Mouse (Mus musculus) skeletal muscle tissue, adult 2 months (tissue): ENCODE data around the gene Pom121.
A peak's percentile ranks its signal among the peaks of the same experiment; 100 is the strongest.
"Not testable (repeated sequence)": the region's sequence is repeated elsewhere in the genome, so short reads cannot be mapped to it uniquely, and the experiment has no call there.

Source experiments
- DNase-seq: peaks from one replicate; pipeline ENCODE4 v3.0.0-alpha.2; 2012; ENCODE audit warnings: low read depth, low spot score

Pom121 gene

DNA sequence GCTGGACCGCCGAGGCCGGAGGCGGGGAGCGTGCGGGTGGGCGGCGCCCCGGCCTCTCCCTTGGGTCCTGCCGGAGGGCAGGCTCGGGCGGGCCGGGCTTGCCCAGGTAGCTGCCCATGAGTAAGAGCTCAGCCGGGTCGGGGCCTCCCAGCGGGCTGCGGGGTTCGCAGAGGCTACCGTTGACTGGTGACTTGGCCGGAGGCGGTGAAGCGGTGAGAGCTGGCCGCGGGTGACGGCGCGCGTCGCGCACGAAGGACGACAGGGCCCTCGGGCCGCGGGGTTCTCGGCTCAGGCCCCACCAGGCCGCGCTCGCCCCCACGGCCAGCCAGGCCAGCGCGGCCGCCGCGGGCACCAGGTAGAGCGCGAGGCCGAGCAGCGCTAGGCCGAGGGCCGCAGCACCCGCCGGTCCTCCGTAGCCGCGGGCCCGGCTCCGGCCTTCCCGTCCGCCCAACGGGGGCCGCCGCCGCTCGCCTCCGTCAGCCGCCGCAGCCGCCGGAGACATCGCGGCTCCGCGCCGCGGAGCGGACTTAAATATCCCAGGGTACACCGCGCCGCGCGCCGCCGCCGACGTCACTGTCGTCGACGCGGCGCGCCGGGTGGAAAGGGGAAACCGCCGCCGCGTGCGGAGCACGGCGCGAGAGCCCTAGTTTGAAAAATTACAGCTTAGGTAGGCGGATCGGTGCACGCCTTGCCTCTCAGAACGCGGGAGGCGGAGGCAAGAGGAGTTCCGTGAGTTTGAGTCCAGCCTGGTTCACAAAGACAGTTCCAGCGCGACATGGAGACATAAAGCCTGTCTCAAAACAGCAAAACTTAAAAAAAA lies at the start of gene Pom121:
Pom121 (minus strand) TSS at position 543 of the 820 bp plus-strand sequence.
- peak; percentile 75 for DNase-seq

DNA sequence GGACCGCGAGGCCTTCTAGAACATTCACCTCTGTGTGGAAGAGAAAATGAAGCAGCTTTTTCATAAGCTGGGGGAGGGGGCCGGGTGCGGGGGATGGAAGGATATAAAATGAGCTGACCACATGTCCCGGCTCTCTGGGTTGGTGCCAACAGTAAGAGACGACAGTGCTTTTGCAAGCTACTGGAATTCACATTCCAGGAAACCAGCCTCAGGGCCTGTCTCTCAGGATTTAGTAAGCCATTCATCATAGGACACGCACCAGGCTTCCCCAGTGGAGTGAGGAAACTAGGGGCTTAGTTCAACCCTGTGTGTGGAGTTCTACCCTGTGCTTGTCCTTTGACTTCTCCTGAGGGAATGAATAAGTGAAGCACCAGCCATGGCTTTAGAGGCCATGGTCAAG lies 48.1 kb upstream of the Pom121 start:
- peak; percentile 25 for DNase-seq

DNA sequence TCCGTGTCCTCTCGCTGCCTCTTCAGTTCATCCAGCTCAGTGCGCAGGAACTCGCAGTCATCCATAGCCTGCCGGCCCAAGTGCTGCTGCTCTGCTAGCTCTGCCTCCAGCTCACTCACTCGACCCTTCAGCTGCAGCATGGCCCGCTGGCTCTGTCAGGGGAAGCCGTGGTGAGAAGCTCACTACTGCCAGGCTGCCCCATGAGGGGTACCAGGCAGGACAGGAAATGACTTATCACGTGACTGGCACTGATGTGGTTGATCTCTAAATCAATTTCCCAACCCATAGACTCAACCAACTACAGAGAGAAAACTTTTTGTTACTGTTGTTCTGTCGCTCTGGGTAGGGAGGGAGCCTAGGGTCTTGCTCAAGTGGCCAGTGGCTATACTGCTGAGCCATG lies 40.7 kb upstream of the Pom121 start:
- DNase-seq: no peak

DNA sequence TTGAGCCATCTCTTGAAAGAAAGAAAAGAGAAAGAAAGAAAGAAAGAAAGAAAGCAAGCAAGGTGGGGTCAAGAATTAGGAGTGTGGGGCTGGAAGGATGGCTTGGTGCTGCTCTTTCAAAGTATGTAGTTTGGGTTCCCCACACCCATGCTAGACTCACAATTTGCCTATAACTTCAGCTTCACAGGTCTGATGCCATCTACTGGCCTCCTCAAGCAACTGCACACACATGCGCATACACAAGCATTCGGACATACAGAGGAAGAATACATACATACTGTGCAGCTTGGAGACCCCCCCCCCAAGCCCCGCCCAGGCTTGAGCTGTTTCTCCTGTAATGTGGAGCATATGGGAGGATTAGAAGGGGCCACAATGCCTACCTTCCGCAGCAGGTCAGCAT lies 39.5 kb upstream of the Pom121 start:
- no peak for DNase-seq

DNA sequence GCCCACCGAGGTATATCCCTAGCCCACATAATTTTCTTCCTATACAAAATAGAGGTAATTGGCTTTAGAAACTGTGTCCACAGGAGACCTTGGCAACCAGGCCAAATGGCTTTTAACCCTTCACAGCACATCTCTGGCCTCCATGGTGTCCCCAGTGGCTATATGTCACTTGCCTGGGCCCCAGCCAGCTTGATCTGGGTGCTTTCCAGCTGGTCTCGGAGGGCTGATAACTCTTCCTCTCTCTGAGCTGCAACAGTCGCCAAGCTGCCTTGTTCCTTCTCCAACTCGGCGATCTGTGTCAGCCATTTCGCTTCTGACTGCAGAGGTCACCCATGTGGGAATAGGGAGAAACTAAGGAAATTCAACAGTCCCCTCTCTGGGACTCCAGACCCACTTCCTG lies 36.8 kb upstream of the Pom121 start:
- DNase-seq: no peak

DNA sequence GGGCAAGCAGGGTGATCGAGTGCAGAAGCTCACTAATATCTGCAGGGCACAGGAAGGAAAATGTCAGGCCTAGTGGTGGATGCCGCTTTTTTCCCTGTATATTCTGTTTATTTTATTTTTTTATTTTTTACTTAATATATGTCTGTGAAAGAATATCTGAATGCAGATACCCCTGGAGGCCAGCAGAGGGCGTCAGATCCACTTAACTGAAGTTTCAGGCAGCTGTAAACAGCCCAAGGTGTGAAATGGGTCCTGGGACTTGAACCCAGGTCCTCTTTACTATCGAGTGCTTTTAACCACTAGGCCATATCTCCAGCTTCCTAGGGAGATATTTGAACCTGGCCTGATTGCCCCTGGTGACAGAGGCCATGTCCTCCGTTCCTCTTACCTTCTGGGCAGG lies 34.4 kb upstream of the Pom121 start:
- DNase-seq: no peak

DNA sequence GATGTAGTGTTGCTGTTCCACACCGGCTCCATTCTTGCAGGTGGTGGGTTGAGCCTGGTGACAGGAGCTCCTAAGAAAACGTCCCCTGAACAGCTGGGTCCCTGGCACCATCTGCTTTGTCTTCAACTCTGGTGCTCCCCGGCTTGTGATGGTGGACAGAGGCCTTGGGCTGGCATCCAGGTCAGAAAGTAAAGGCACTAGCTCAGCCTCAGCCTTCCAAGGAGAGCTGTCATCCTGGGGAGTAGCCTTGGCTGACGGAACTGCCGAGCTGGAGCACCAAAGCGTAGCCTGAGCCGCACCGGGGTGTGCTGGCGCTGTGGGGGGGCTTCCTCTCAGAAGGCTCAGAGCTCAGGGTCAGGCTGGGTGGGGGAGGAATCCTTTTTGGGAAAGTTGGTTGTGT lies 15.9 kb upstream of the Pom121 start:
- no peak for DNase-seq

DNA sequence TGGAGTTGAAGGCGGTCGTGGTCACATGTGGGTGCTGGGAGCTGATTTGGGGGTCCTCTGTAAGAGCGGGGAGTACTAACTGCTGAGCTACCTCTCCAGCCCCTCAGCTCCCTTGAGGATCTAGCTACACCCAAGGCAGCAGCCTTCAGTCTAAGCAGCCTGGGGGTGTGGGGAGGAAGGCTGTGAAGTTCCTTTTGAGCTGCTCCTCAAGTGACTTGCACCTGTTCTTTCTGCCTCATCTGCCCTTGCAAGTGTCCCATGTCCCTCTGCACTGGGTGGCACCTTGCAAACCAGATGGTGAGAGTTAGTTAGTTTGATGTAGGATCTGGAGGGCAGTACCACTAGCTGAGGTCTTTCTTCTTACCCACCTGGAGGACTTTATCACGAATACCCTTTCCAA lies 13.8 kb upstream of the Pom121 start:
- no peak for DNase-seq

DNA sequence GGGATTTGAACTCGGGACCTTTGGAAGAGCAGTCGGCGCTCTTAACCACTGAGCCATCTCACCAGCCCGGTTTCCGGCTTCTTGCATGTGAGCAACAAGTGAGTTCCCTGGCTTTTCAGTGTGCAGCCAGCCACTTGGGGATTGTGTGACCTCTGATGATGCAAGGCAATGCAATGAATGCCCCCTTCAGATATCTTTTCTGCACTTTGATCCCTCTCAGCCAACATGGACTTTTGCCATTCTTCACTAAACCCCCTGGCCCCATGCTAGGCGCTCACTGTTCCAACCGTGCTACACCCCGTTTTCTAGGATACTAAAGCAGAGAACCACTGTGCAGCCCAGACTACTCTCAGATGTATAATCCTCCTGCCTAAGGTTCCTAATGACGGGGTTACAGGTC lies 11.1 kb upstream of the Pom121 start:
- DNase-seq: no peak

DNA sequence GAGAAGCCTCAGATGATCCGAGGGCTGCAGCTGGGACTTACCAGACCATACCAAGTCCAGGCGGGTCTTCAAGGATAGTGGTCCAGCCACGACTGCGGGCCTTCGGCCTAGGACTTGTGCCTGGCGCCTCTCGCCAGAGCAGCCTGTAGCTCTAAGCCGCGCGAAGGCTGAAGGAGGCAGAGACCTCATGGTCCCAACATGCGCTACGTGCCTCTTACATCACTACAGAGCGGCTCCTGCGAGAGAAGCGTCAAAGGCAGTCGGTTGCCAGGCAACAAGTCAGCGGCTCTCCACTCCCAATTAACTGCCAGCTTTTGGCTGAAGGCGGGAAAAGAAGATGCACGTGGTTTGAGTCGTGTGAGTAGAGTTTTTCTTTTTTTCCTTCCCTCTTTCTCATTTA lies 10.3 kb upstream of the Pom121 start:
- DNase-seq: no peak

DNA sequence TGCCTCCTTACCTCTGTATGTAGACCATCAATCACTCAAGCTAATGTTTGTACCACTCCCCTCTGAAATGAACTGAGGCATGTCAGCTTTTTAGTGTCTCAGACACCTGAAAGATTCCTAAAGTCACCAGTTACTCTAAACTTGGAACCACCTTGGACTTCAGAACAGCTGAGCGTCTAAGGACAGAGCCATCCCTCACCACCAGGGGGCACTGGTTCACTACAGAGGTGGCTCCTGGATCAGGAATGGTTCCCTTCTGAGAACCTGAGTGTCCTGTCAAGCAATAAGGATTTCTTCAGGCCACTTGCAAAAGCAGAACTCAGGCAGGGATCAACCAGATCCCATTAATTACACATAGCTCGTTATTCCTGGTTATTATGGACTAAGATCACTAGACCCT lies 5.9 kb upstream of the Pom121 start:
- DNase-seq: peak; percentile 66

DNA sequence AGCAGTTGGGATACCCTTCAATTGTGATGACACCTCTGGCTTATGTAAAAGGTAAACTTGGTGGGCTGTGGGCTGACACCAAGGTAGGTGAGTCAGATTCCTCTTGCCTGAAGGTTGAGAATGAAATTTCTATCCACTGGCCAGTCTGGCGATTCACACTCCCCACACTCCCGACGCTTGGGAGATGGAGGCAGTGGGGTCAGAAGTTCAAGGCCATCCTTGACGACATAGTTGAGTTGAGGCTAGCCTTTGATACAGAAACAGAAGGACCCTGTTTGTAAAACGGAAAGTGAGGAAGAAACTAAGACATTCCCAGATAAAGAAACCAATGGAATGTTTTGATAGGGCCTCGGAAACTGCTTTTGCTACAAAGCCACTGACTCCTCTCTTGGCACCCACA lies 5.0 kb upstream of the Pom121 start:
- no peak for DNase-seq

DNA sequence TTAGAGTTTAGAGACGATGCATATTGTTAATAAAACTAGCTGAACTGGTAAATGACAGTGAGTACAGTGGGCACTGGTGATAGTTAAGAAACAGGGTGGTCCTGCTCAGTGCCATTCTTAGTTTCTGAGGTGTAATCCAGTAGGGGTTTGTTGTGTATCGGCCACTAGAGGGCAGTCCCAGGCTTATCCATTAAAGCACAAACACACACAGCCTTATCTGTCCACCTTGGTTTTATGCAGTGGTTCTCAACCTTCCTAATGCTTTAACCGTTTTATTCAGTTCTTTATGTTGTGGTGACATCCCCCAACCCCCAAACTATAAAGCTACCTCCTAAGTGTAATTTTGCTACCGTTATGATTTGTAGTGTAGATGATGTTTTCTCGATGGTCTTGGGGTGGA lies 1.5 kb upstream of the Pom121 start:
- DNase-seq: no peak

DNA sequence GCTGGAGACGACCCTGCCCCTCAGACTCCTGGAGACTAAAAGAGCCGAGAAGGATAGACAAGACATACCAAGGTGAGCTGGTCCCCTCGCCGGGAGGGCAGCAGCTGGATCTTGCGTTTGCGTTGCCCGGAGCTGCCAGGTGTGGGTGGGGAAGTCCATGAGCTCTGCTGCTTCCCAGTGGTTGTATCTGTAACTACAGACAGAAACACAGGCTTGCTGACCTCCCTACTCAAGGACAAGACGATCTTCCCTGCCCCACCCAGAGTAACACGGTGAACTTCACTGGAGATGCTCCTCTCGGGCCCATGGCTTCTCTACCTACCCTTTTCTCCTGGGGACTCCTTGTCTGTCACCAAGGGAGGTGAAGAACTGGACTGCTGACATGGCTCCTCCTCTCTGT lies 10.6 kb downstream of the Pom121 start:
- DNase-seq: no peak

DNA sequence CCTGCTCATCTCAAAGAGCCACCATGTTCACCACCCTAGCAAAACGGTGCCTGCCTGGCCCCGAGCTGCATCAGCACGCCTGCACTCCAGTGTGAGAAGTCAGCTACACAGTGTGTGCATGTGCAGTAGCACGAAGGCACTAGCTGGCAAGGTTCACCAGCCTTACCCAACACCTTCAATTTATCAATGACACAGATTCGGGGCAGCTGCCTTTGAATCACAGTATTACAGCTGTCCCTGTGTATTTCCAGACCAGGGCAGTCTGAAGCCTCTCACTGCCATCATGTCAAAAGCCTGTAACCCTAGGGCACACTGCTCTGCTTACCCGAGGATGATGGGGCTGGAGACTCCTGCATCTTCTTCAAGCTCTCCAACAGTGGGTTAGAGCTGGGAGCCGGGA lies 11.6 kb downstream of the Pom121 start:
- DNase-seq: no peak

DNA sequence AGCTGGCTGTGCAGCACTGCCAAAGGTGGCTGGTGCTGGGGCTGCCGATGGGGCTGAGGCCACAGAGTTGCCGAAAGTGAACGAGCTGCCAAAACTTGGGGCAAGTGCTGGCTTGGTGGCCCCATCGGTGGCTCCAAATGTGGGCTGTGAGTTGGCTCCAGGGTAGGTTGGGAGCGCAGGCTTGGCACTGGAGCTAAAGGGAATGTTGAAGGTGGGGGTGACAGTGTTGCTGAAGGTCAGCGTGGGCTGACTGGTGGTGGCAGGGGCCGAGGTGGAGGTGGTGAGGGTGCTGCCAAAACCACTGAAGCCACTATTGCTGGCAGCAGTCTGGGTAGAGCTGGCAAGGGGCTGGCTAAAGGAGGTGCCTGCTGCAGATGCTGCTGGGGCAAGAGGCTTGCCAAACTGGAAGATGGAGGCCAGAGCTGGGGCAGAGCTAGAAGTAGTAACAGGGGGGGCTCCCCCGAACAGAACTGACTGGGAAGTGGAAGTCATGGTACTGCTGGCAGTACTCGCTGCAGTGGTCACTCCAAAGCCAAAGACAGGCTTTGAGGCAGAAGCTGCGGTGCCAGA lies 12.9 kb downstream of the Pom121 start:
- DNase-seq: no peak

DNA sequence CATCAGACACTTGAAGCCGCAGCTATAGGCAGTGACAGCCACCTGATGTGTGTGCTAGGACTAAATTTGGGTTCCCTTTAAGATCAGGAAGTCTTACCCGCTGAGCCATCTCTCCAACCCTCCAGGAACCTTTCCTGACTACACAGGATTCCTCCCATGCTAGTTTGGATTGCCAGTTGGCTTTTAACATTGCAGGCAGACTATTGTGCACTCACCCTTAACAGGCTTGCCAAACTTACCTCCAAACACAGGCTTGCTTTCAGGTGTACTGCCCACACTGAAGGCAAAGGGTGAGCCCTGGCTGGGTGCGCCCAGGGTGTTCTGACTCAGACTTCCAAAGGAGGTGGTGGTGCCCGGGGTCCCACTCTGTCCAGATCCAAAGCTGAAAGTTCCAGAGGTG lies 13.7 kb downstream of the Pom121 start:
- no peak for DNase-seq

DNA sequence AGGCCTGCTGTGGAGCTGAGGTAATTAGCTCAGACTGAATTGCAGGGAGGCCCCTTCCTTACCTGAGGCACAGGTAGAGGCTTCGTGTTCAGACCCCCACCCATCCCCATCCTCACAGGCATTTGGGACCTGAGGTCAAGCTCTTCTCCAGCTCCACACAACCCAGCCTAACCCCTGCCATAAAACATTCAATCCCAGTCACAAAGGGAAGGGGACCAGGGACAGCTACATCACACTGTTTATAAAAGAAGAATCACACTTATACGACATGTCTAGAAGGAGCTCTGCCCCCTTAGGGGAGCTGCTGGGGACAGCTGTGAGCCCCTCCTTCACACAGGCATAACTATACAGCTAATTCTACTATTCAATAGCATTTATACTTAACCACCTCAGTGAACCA lies 18.0 kb downstream of the Pom121 start:
- no peak for DNase-seq

DNA sequence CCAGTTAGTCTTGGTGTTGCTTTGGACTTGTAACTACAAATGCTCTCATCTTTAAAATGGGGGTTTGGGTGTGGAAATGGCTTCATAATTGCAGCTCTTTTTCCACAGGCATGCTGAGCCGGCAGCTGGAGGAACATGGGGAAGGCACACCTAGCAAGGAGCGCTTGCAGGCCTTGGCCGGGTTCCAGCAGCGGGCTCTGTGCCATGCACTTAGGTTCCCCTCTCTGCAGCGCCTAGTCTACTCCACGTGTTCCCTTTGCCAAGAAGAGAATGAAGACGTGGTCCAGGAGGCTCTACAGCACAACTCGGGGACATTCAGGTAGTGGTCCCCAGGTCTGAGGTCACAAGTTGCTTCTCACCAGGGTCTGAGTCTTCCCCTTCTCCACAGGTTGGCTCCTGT lies 19.2 kb downstream of the Pom121 start:
- no peak for DNase-seq

DNA sequence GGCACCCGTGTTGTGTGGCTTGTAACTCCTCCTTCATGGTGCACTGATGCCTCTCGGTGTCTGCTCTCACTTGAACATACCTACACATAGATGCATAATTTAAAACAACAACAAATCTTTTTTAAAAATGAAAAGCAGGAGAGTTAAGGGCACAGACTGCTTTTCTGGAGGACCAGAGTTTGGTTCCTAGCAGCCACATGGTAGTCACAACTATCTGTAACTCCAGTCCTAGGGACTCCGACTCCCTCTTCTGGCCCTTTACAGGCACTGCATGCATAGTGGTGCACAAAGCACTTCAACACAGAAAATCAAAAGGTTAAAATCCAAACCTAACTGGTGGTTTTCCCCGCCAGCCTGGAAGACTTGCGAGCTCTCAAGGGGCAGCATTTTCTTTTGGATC lies 20.7 kb downstream of the Pom121 start:
- DNase-seq: no peak

DNA sequence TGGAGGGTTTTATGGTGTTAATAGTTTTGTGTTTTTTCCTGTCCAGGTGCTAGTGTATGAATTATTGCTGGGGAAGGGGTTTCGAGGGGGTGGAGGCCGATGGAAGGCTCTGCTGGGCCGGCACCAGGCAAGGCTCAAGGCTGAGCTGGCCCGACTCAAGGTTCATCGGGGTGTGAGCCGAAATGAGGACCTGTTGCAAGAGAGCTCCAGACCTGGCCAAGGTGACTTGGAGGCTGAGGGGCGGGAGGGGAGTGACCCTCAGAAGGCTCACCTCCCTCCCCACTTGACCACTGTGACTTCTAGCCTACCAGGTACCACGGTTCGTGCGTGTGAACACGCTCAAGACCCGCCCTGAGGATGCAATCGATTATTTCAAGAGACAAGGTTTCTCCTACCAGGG lies 23.2 kb downstream of the Pom121 start:
- DNase-seq: no peak

DNA sequence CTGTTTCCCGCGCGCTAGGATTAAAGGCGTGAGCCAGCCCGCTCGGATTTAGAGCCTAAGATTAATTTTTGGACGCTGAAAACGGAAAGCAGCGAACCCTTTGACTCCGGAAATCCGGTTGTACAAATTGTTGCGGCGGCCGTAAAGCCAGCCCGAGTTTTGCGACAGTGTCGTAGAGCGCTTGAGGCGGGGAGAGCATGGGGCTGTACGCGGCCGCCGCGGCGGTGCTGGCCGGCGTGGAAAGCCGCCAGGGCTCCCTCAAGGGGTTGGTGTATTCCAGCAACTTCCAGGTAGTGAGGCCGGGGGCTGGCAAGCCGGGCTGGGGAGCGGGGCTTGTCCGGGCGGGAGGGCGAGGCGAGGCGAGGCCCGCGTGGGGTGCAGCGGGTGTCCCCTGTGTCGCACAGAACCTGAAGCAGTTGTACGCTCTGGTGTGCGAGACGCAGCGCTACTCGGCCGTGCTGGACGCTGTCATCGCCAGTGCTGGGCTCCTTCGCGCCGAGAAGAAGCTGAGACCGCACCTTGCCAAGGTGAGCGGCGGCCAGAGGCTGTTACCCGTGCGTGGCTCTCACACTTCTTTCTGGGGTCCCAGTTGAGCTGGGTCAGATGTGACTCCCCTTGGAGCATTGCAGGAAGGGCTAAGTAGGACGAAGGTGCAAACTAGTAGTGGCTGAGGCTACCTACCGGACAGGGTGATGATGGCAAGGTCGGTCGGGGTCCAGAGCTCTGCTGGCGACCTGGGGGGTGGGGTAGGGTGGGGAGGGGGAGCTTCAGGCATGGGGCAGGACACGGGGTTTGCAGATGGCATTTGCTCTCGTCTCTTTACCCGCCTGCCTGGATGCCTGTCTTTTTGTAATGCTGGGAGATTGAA lies 24.3 kb downstream of the Pom121 start, which contains the start of gene Nsun5:
Nsun5 (plus strand) TSS at position 167 of the 868 bp plus-strand sequence.
- DNase-seq: peak; percentile 93

DNA sequence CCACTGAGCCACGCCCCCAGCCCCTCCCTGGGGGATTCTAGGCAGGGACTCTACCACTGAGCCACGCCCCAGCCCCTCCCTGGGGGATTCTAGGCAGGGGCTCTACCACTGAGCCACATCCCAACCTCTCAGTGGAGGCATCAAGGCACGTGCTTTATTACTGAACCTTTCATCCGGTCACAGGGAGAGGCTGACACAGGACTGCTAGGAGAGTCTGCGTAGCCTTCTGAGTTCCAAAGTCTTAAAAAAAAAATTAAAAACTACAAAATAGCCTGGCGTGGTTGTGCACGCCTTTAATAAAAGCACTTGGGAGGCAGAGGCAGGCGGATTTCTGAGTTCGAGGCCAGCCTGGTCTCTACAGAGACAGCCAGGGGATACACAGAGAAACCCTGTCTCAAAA lies 25.1 kb downstream of the Pom121 start:
- DNase-seq: not testable (repeated sequence)
